Comparison of ENCODE assay signal across 16 mouse cellular contexts in genomic region chr3:145760547-145760946, GRCm38 (mm10). TPM values are rescaled to one million over a fixed set of nuclear protein-coding genes. Genes with fewer than 3 reads are reported as not detected.
DNase-seq lines count a peak whose midpoint lies in the region; ATAC-seq and TF ChIP-seq lines count a peak whose summit lies in the region.
"Had no signal": no experiment of that assay in that cellular context is flagged by ENCODE, and none has a peak within 500 bp of the region (broad histone marks: within the 10 kb centered on the region; RNA-seq: fewer than 3 reads in every experiment).

No protein-coding gene starts in this region.

- H3K36me3 ChIP-seq in kidney, embryonic 15.5 days, result no peaks in the 10 kb centered on the region
- H3K36me3 ChIP-seq in forebrain, postnatal 0 days (ENCODE audit: insufficient read depth), result no peaks in the 10 kb centered on the region
- no peaks in the 10 kb centered on the region for H3K36me3 ChIP-seq in midbrain, embryonic 15.5 days (replicated peaks)
- H3K36me3 ChIP-seq in intestine, embryonic 16.5 days (ENCODE audit: control insufficient read depth, insufficient read depth, low read length), result no peaks in the 10 kb centered on the region
- H3K36me3 ChIP-seq: embryonic facial prominence, embryonic 12.5 days; heart, embryonic 12.5 days had no signal

- peak; percentile 87 for DNase-seq in kidney, adult 9 months
- no peak for DNase-seq in forebrain, postnatal 0 days
- peak; percentile 41 for DNase-seq in kidney, postnatal 14 days
- DNase-seq in layer of hippocampus, postnatal 10 days (ENCODE audit: low spot score in 2 of 2), result no peak
- no peak for DNase-seq in right cerebral cortex, postnatal 4 days
- DNase-seq: adrenal gland, postnatal 14 days; gastrocnemius, postnatal 36 days; thymus, postnatal 4 days had no signal

- no peak for ATAC-seq in kidney, embryonic 15.5 days (replicated peaks; ENCODE audit: low FRiP score)
- no peak for ATAC-seq in forebrain, postnatal 0 days
- ATAC-seq in midbrain, embryonic 15.5 days (replicated peaks), result no peak
- ATAC-seq in intestine, embryonic 16.5 days, result no peak
- ATAC-seq: CD4-positive, CD25-positive, alpha-beta regulatory T cell, adult 4 months had no signal

- H3K27ac ChIP-seq in kidney, embryonic 15.5 days, result no peak overlapping the region
- H3K27ac ChIP-seq in forebrain, postnatal 0 days (ENCODE audit: low read depth, low read length), result no peak overlapping the region
- H3K27ac ChIP-seq in midbrain, embryonic 15.5 days, result no peak overlapping the region
- H3K27ac ChIP-seq in intestine, embryonic 16.5 days (ENCODE audit: low read length), result no peak overlapping the region
- H3K27ac ChIP-seq: embryonic facial prominence, embryonic 12.5 days; stomach, postnatal 0 days had no signal

- H3K4me3 ChIP-seq in kidney, embryonic 15.5 days (replicated peaks), result no peak overlapping the region
- no peak overlapping the region for H3K4me3 ChIP-seq in forebrain, postnatal 0 days (ENCODE audit: low read depth, low read length)
- H3K4me3 ChIP-seq in midbrain, embryonic 15.5 days, result 0 out of 2 replicates have a peak overlapping the region, but pooled peaks have one; percentile 73
- H3K4me3 ChIP-seq in intestine, embryonic 16.5 days (ENCODE audit: low read length), result no peak overlapping the region
- H3K4me3 ChIP-seq: megakaryocyte, embryonic 14.5 days had no signal

- H3K4me1 ChIP-seq in kidney, embryonic 15.5 days, result peaks cover 40% of the 10 kb centered on the region
- H3K4me1 ChIP-seq in forebrain, postnatal 0 days (ENCODE audit: insufficient read depth), result peaks cover 15% of the 10 kb centered on the region; the same call in 1 of the 2 replicates
- peaks cover 17% of the 10 kb centered on the region for H3K4me1 ChIP-seq in midbrain, embryonic 15.5 days
- H3K4me1 ChIP-seq in intestine, embryonic 16.5 days (ENCODE audit: control insufficient read depth, insufficient read depth, low read length), result peaks cover 35% of the 10 kb centered on the region

- TF ChIP-seq CTCF in forebrain, postnatal 0 days (IDR thresholded peaks at IDR 0.05; ENCODE audit: low read depth), result no peak

- no peak overlapping the region for H3K4me2 ChIP-seq in kidney, embryonic 15.5 days
- peak overlapping the region; percentile 98; the same call in 1 of the 2 replicates for H3K4me2 ChIP-seq in forebrain, postnatal 0 days (ENCODE audit: low read depth)
- peak overlapping the region; percentile 93 for H3K4me2 ChIP-seq in midbrain, embryonic 15.5 days
- no peak overlapping the region for H3K4me2 ChIP-seq in intestine, embryonic 16.5 days (ENCODE audit: low read depth, low read length)

- WGBS in kidney, embryonic 15.5 days, result 87% methylated on average over 3 of the region's 3 CpGs
- 84% methylated on average over 3 of the region's 3 CpGs for WGBS in forebrain, postnatal 0 days
- WGBS in midbrain, embryonic 15.5 days, result 86% methylated on average over 3 of the region's 3 CpGs
- 94% methylated on average over 3 of the region's 3 CpGs for WGBS in intestine, embryonic 16.5 days

- H3K9me3 ChIP-seq in kidney, embryonic 15.5 days (replicated peaks), result no peaks in the 10 kb centered on the region
- H3K9me3 ChIP-seq in forebrain, postnatal 0 days (ENCODE audit: low read length), result no peaks in the 10 kb centered on the region
- no peaks in the 10 kb centered on the region for H3K9me3 ChIP-seq in midbrain, embryonic 15.5 days
- H3K9me3 ChIP-seq in intestine, embryonic 16.5 days (ENCODE audit: control insufficient read depth, low read length), result no peaks in the 10 kb centered on the region
- H3K9me3 ChIP-seq: embryonic facial prominence, embryonic 12.5 days; heart, embryonic 12.5 days had no signal

- H3K27me3 ChIP-seq in kidney, embryonic 15.5 days, result peaks cover 11% of the 10 kb centered on the region
- H3K27me3 ChIP-seq in forebrain, postnatal 0 days (ENCODE audit: insufficient read depth, low read length), result no peaks in the 10 kb centered on the region
- H3K27me3 ChIP-seq in midbrain, embryonic 15.5 days (replicated peaks), result no peaks in the 10 kb centered on the region
- H3K27me3 ChIP-seq in intestine, embryonic 16.5 days (replicated peaks; ENCODE audit: control insufficient read depth, insufficient read depth, low read length), result no peaks in the 10 kb centered on the region

- no peak overlapping the region for H3K9ac ChIP-seq in kidney, embryonic 15.5 days
- H3K9ac ChIP-seq in forebrain, postnatal 0 days, result no peak overlapping the region
- H3K9ac ChIP-seq in midbrain, embryonic 15.5 days, result no peak overlapping the region
- no peak overlapping the region for H3K9ac ChIP-seq in intestine, embryonic 16.5 days (ENCODE audit: low read depth, low read length)
- H3K9ac ChIP-seq: embryonic facial prominence, embryonic 12.5 days; heart, embryonic 12.5 days had no signal

RNA-seq across cellular contexts. Expression of gene Ddah1, which starts 2.1 kb away (rescaled TPM):
- polyA plus RNA-seq in kidney, embryonic 15.5 days (2015; fragmentation: Nextera tagmentation; extraction: Ambion mirVana), result 71.2 and 76.1 TPM in 2 replicates
- 112 and 147 TPM in 2 replicates for total RNA-seq in forebrain, postnatal 0 days (2014; rRNA removed)
- 168 and 206 TPM in 2 replicates for polyA plus RNA-seq in forebrain, postnatal 0 days (2015; fragmentation: Nextera tagmentation; extraction: Ambion mirVana)
- polyA plus RNA-seq in midbrain, embryonic 15.5 days (2015; fragmentation: Nextera tagmentation; extraction: Ambion mirVana), result 135 and 137 TPM in 2 replicates
- total RNA-seq in layer of hippocampus, postnatal 10 days (2021), result 10 to 100 TPM; 83.9 to 84.1 TPM
- 40.5 and 44.5 TPM in 2 replicates for polyA plus RNA-seq in intestine, embryonic 16.5 days (2015; fragmentation: Nextera tagmentation; extraction: Ambion mirVana)

Comparison
In these comparisons a context has a peak if more than half of its experiments do, and no peak if none do; other contexts are left out.
1. DNase-seq: peak in kidney, adult 9 months (single experiment) and kidney, postnatal 14 days (single experiment); none in forebrain, postnatal 0 days (single experiment), layer of hippocampus, postnatal 10 days (0 of 2) and right cerebral cortex, postnatal 4 days (single experiment).
2. H3K4me2 ChIP-seq: peak in forebrain, postnatal 0 days (single experiment) and midbrain, embryonic 15.5 days (single experiment); none in kidney, embryonic 15.5 days (single experiment) and intestine, embryonic 16.5 days (single experiment).